Mouse (Mus musculus) MEL (cell line): ENCODE data around the gene Pla2g6.

Experiments used
- BHLHE40 ChIP-seq: IDR thresholded peaks from 2 replicates; pipeline ENCODE4 v1.6.1; 2012; ENCODE audit warnings: low read depth, mild to moderate bottlenecking, inconsistent platforms, low read length, improper control_type of control experiment, borderline replicate concordance
- EP300 ChIP-seq, 2 experiments: IDR thresholded peaks; 2 replicates each; pipeline ENCODE4 v1.6.1; 2011; ENCODE audit warnings: improper control_type of control experiment in 2 of 2, low read length in 2 of 2, low read depth in 1 of 2, mild to moderate bottlenecking in 1 of 2
- ETS1 ChIP-seq: IDR thresholded peaks from 2 replicates; pipeline ENCODE4 v1.6.1; 2012; ENCODE audit warnings: low read depth, mild to moderate bottlenecking, inconsistent platforms, low read length, improper control_type of control experiment, moderate library complexity
- GATA1 ChIP-seq: IDR thresholded peaks from 2 replicates; pipeline ENCODE4 v1.6.1; 2011; ENCODE audit warnings: low read depth, low read length, improper control_type of control experiment
- JUND ChIP-seq: IDR thresholded peaks from 2 replicates; pipeline ENCODE4 v1.6.1; 2011; ENCODE audit warnings: low read depth, mild to moderate bottlenecking, improper control_type of control experiment, low read length
- KAT2A ChIP-seq: conservative IDR thresholded peaks from 2 replicates; pipeline ENCODE4 v1.6.1; 2012; ENCODE audit warnings: low read depth, low read length, improper control_type of control experiment, inconsistent platforms
- MAZ ChIP-seq: IDR thresholded peaks from 2 replicates; pipeline ENCODE4 v1.6.1; 2012; ENCODE audit warnings: low read depth, mild to moderate bottlenecking, inconsistent platforms, low read length, improper control_type of control experiment
- NRF1 ChIP-seq: IDR thresholded peaks from 2 replicates; pipeline ENCODE4 v1.6.1; 2014; ENCODE audit warnings: low read depth, mild to moderate bottlenecking, inconsistent platforms, low read length, improper control_type of control experiment, moderate library complexity; ENCODE audit not compliant: poor library complexity, insufficient read depth, severe bottlenecking
- POLR2A ChIP-seq, 2 experiments: IDR thresholded peaks; 2 replicates each; pipeline ENCODE4 v1.6.1; 2011 to 2012; ENCODE audit warnings: low read length in 2 of 2, mild to moderate bottlenecking in 2 of 2, control low read depth in 1 of 2, improper control_type of control experiment in 1 of 2, low read depth in 1 of 2, moderate library complexity in 1 of 2; ENCODE audit not compliant: control insufficient read depth in 1 of 2, insufficient read depth in 1 of 2, poor library complexity in 1 of 2
- UBTF ChIP-seq: IDR thresholded peaks from 2 replicates; pipeline ENCODE4 v1.6.1; 2012; ENCODE audit warnings: low read depth, mild to moderate bottlenecking, inconsistent platforms, low read length, improper control_type of control experiment, moderate library complexity, borderline replicate concordance; ENCODE audit not compliant: insufficient read depth
- ZC3H11A ChIP-seq: IDR thresholded peaks from 2 replicates; pipeline ENCODE4 v1.6.1; 2012; ENCODE audit warnings: low read depth, mild to moderate bottlenecking, inconsistent platforms, low read length, improper control_type of control experiment

DNA sequence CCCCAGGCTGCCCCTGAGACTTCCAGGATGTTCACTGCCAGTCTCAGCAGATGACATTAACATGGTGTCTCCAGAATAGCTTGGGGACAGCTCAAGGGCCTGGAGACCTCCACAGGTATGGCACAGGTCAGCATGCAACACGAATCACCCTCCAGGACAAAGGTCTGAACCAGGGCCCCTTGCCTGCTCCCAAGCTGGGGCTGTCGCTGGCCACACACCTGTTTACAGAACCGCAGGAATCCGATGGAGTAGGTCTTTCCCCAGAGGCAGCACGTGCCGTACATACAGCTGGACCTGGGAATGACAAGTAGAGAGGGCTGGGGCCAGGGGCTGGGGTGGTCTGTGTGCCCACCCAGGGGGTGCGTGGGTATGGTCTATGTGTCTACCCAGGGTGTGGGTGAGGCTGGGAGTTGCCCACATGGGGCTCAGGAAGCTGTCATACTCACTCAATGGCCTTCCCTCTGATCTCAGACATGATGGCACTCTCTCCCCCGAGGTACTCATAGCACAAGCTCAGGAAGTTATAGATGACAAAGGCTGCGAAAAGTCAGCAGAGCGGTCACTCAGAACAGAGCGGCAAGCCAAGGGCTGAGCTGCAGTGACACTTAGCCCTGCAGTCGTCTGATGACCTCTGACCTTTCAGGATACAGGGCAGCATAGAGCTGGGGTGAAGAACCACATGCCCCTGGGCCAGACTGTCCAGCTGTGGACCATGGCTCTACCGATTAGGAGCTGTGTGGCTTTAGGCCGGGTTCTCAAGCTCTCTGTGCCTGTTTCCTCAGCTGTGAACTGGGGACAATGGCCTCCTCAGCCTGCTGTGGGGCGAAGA is 41.5 kb upstream of the Pla2g6 start:
- TF ChIP-seq MAZ (no peak), BHLHE40 (no peak), KAT2A (no peak), GATA1 (no peak), POLR2A (IDR thresholded peaks at IDR 0.05; ENCODE audit: control insufficient read depth in 1 of 2, insufficient read depth in 1 of 2, low read depth in 1 of 2, low read length in 2 of 2, poor library complexity in 1 of 2) (no peak), JUND (no peak), ETS1 (no peak), EP300 (IDR thresholded peaks at IDR 0.05; ENCODE audit: low read depth in 1 of 2, low read length in 2 of 2) (no peak), ZC3H11A (no peak), UBTF (no peak), NRF1 (no peak)
